Mouse (Mus musculus) limb, embryonic 15.5 days (tissue): ENCODE results near the gene Gapdh. TPM values are rescaled to one million over a fixed set of nuclear protein-coding genes. Genes with fewer than 3 reads are reported as not detected.

Source experiments
- ATAC-seq: fragments of 200-750 bp; cut with Nextera tagmentation; 2 replicates; pipeline ENCODE4 v1.8.0; 2017; ENCODE audit warnings: low read depth, moderate TSS enrichment; ENCODE audit not compliant: insufficient number of reproducible peaks, low FRiP score, low TSS enrichment
- H3K27ac ChIP-seq: fragments of 300-500 bp; sonication (generic); 2 replicates; pipeline ENCODE4 v1.5.1; 2015; ENCODE audit warnings: moderate library complexity, mild to moderate bottlenecking, inconsistent platforms
- H3K27me3 ChIP-seq: fragments of 300-500 bp; sonication (generic); 2 replicates; pipeline ENCODE4 v1.6.1; 2015; ENCODE audit warnings: inconsistent platforms
- H3K36me3 ChIP-seq: fragments of 300-500 bp; sonication (generic); 2 replicates; pipeline ENCODE4 v1.6.1; 2015; ENCODE audit warnings: inconsistent platforms
- H3K4me1 ChIP-seq: fragments of 300-500 bp; sonication (generic); 2 replicates; pipeline ENCODE4 v1.6.1; 2015; ENCODE audit warnings: inconsistent platforms
- H3K4me2 ChIP-seq: fragments of 300-500 bp; sonication (generic); 2 replicates; pipeline ENCODE4 v1.6.1; 2015; ENCODE audit warnings: mild to moderate bottlenecking, inconsistent platforms
- H3K4me3 ChIP-seq: fragments of 300-500 bp; sonication (generic); 2 replicates; pipeline ENCODE4 v1.5.1; 2015; ENCODE audit warnings: mild to moderate bottlenecking, inconsistent platforms
- H3K9ac ChIP-seq: fragments of 300-500 bp; sonication (generic); 2 replicates; pipeline ENCODE4 v1.6.1; 2015; ENCODE audit warnings: inconsistent platforms
- H3K9me3 ChIP-seq: fragments of 300-500 bp; sonication (generic); 2 replicates; pipeline ENCODE4 v1.6.1; 2016; ENCODE audit warnings: inconsistent platforms
- WGBS: fragments of 180-500 bp; shearing (Covaris S2); methylation state at CpG from one replicate; pipeline ENCODE4 v1.1.7; 2015; 5-methylcytosine and 5-hydroxymethylcytosine counted together
- polyA plus RNA-seq: library from polyadenylated mRNA; unstranded; fragments of >200 nt; fragmentation: Nextera tagmentation; extraction: Ambion mirVana; gene quantifications from 2 replicates; pipeline ENCODE4 v1.2.1, GENCODE M21; 2015

The Gapdh gene
- polyA plus RNA-seq, 1 experiment from 2014 or later, result 1,547 TPM

DNA sequence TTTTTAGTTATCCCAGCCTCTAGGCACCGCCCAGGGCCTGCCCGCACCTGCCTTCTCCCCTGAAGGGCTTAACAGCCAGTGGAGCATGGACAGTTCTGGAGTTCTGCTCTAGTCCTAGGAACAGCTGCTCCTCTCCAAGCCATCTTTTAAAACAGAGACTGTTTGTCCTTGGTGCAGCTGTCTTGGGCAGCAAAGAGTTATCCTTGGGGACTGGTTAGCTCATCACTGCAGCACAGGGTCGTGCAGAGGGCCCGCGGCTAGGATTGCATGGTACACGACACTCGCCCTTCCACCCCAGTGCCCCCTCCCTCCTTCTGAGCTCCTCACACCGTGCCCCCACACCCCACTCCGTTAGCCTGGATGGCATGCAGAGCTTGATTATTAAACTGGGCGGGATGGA, 18.9 kb downstream of the Gapdh start:
- H3K9ac ChIP-seq, result no peak overlapping the region
- WGBS, result 68% methylated on average over 10 of the region's 10 CpGs
- ATAC-seq, result peak; percentile 42; the same call in 1 of the 2 replicates

DNA sequence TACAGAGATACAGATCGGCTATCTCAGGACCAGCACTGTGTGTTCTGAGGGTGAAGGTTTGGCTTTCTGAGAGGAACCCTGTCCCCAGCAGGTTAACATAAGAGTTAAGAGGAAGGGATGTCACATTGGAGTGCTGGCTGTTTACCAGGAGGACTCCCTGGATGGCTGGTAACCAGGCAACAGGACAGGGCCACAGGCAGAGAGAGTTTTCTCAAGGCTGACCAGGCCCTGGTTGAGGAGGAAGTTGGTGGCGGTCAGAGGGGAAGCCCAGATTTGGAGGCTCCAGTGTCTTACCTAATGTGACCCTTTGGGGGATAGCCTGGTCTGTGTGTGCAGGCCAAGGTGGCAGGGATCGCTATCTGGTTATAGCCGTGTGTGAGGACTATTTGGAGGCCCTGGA, 19.5 kb downstream of the Gapdh start:
- Histone ChIP-seq H3K4me2 (peak overlapping the region; percentile 87), H3K4me1 (peaks cover 48% of the 10 kb centered on the region), H3K36me3 (peaks cover 41% of the 10 kb centered on the region), H3K9ac (no peak overlapping the region), H3K27ac (peak overlapping the region; percentile 79), H3K27me3 (no peaks in the 10 kb centered on the region), H3K4me3 (peak overlapping the region; percentile 70), H3K9me3 (no peaks in the 10 kb centered on the region)
- ATAC-seq, result no peak
- 75% methylated on average over 4 of the region's 4 CpGs for WGBS

More for the DNA sequence above, 18.9 kb downstream of the Gapdh start:
- peak overlapping the region; percentile 87; the same call in 1 of the 2 replicates for H3K4me2 ChIP-seq
- no peaks in the 10 kb centered on the region for H3K9me3 ChIP-seq
- peak overlapping the region; percentile 79 for H3K27ac ChIP-seq
- peaks cover 40% of the 10 kb centered on the region for H3K36me3 ChIP-seq
- H3K4me1 ChIP-seq, result peaks cover 48% of the 10 kb centered on the region
- H3K27me3 ChIP-seq, result no peaks in the 10 kb centered on the region
- peak overlapping the region; percentile 70 for H3K4me3 ChIP-seq

DNA sequence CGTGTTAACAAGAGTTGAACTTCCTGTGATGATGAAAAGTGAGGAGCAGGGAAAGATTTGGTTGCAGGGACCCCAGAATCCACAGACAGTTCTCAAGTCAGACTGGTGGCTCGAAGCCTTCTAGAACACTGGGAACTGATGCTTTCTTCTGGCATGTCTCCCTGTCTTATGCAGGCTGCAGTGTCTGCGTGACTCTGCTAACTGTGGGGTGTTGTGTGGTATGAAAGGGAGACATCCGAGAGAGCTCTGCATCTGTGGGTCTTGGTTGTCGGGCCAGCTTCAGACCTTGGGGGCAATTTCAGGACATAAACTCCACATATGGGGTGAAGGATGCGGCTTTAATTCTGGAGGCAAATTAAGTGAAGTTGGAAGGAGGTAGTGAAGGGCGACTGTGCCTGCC, 20.1 kb downstream of the Gapdh start:
- ATAC-seq, result no peak
- 31% methylated on average over 7 of the region's 7 CpGs for WGBS
- peak overlapping the region; percentile 91 for H3K27ac ChIP-seq
- H3K4me3 ChIP-seq, result peak overlapping the region; percentile 70
- H3K4me2 ChIP-seq, result peak overlapping the region; percentile 87
- peaks cover 42% of the 10 kb centered on the region for H3K36me3 ChIP-seq
- H3K9me3 ChIP-seq, result no peaks in the 10 kb centered on the region
- peak overlapping the region; percentile 69; the same call in 1 of the 2 replicates for H3K9ac ChIP-seq
- H3K27me3 ChIP-seq, result no peaks in the 10 kb centered on the region
- peaks cover 48% of the 10 kb centered on the region for H3K4me1 ChIP-seq

DNA sequence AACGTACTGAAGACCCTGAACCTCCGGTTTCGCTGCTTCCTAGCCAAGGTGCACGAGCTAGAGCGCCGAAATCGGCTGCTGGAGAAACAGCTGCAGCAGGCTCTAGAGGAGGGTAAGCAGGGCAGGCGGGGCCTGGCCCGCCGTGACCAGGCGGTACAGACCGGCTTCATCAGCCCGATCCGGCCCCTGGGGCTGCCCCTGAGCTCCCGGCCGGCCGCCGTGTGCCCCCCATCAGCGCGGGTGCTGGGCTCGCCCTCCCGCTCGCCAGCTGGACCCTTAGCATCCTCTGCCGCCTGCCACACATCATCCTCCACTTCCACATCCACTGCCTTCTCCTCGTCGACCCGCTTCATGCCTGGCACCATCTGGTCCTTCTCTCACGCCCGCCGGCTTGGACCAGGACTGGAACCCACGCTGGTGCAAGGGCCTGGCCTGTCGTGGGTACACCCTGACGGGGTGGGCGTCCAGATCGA, 20.8 kb downstream of the Gapdh start:
- ATAC-seq, result no peak
- 2% methylated on average over 33 of the region's 35 CpGs for WGBS
- Histone ChIP-seq H3K4me3 (peak overlapping the region; percentile 70), H3K9me3 (no peaks in the 10 kb centered on the region), H3K27ac (peak overlapping the region; percentile 91), H3K4me1 (peaks cover 48% of the 10 kb centered on the region), H3K36me3 (peaks cover 45% of the 10 kb centered on the region), H3K4me2 (peak overlapping the region; percentile 87), H3K27me3 (no peaks in the 10 kb centered on the region), H3K9ac (peak overlapping the region; percentile 69)

DNA sequence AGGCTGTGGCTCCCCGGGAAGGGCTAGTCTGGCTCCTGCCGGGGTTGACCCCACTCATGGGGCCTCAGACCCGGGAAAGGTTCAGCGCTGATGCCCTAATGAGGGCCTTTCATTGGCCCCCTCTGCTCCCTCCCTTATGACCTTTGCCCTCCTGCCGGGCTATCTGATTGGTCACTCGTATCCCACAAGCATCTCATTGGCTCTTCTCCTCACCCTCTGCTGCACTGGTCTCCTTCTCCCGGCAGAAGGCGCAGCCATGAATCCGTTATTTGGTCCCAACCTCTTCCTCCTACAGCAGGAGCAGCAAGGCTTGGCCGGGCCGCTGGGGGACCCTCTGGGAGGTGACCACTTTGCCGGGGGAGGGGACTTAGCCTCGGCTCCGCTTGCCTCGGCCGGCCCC, 21.3 kb downstream of the Gapdh start, which contains the start of gene Iffo1:
Gene Iffo1 (plus strand): TSS at position 241 of the 400 bp plus-strand sequence.
- Histone ChIP-seq H3K27me3 (no peaks in the 10 kb centered on the region), H3K9ac (peak within 1 kb of the TSS; percentile 69), H3K27ac (peak within 1 kb of the TSS; percentile 91), H3K4me2 (peak within 1 kb of the TSS; percentile 87), H3K9me3 (no peaks in the 10 kb centered on the region), H3K36me3 (peaks cover 51% of the 10 kb centered on the region), H3K4me1 (peaks cover 48% of the 10 kb centered on the region), H3K4me3 (peak within 1 kb of the TSS; percentile 70)
- WGBS, result 2% methylated on average over 16 of the region's 16 CpGs
- ATAC-seq, result peak; percentile 81

DNA sequence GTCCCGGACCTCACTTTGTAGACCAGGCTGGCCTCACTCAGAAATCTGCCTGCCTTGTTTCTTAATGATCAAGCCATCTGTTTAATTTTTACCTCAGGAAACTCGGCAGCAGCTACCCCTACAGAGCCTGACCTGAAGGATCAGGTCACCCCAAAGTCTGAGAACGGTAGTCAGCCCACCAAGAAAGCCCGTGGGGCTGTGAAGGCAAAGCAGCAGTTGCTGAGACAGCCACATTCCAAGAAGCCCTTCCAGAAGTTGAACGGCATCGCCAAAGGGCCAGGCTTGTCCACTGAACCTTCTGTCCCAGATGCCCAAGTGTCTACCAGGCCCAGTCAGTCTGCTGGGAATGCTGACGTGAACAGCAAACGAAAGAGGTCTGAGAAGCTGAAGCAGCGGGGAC, 22.4 kb downstream of the Gapdh start:
- Histone ChIP-seq H3K27ac (no peak overlapping the region), H3K27me3 (no peaks in the 10 kb centered on the region), H3K4me1 (peaks cover 40% of the 10 kb centered on the region), H3K36me3 (peaks cover 62% of the 10 kb centered on the region), H3K9ac (no peak overlapping the region), H3K4me2 (no peak overlapping the region), H3K4me3 (no peak overlapping the region), H3K9me3 (no peaks in the 10 kb centered on the region)
- ATAC-seq, result no peak
- 83% methylated on average over 9 of the region's 9 CpGs for WGBS

DNA sequence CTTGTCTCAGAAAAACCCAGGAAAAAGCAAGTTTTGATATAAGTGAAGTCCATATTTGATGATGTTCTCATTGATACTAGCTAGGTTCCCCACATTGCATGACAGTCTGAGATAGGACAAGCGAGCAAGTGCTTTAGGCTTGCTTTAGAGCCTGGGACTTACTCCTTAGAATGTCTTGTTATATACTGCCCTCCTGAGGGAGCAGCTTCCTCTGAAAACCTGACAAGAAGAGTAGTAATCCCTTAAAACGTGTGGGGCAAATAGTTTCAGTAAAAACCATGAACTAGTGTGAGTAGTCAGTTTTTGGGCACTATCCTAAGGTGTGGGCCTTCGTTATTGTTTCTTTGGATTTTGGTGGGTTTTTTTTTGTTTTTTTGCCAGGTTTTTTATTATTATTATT, 23.1 kb downstream of the Gapdh start:
- Histone ChIP-seq H3K27ac (no peak overlapping the region), H3K27me3 (no peaks in the 10 kb centered on the region), H3K9ac (no peak overlapping the region), H3K36me3 (peaks cover 65% of the 10 kb centered on the region), H3K4me3 (no peak overlapping the region), H3K4me2 (no peak overlapping the region), H3K4me1 (peaks cover 32% of the 10 kb centered on the region), H3K9me3 (no peaks in the 10 kb centered on the region)
- ATAC-seq, result no peak
- WGBS, result 74% methylated on average over 3 of the region's 3 CpGs

DNA sequence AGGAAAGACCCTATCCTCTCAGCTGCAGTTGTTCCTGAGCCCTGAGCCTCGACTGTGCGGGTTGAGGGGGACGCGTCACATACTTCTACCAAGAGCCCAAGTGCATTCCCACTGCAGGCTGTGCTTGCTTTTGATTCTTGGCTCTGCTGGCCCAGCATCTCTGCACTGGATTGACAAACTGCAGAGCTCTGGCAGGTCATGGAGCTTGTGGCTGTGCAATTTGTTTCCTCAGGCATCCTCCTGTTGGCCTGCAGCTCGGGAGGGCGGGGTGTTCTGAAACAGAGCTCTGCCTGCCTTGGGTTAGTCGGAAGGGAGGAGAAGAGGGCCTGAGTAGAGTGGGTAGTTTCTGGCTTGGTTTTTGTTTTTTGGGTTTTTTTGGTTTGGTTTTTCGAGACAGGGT, 23.8 kb downstream of the Gapdh start:
- H3K27ac ChIP-seq, result no peak overlapping the region
- peaks cover 26% of the 10 kb centered on the region for H3K4me1 ChIP-seq
- peaks cover 71% of the 10 kb centered on the region for H3K36me3 ChIP-seq
- H3K4me2 ChIP-seq, result no peak overlapping the region
- H3K4me3 ChIP-seq, result no peak overlapping the region
- no peak for ATAC-seq
- H3K9me3 ChIP-seq, result no peaks in the 10 kb centered on the region
- no peak overlapping the region for H3K9ac ChIP-seq
- WGBS, result 87% methylated on average over 8 of the region's 8 CpGs
- no peaks in the 10 kb centered on the region for H3K27me3 ChIP-seq

DNA sequence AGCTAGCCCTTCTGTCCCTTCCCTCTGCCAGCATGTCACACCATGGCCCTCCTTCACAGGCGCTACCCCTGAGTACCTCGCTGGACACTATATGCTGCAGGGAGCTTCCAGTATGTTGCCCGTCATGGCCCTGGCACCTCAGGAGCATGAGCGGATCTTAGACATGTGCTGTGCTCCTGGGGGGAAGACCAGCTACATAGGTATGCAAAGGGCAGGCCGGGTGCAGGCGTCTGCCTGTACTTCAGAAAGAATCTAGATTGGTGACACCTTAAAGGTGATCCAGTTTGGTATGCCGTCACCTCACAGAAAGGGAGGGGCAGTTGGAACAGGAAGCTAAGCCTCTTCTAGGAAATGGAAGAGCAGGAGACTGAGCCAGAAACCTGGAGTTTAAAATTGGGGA, 26.5 kb downstream of the Gapdh start:
- H3K4me2 ChIP-seq, result no peak overlapping the region
- H3K27me3 ChIP-seq, result no peaks in the 10 kb centered on the region
- H3K36me3 ChIP-seq, result peaks cover 95% of the 10 kb centered on the region
- no peak for ATAC-seq
- WGBS, result 89% methylated on average over 7 of the region's 7 CpGs
- H3K27ac ChIP-seq, result no peak overlapping the region
- H3K9me3 ChIP-seq, result no peaks in the 10 kb centered on the region
- H3K4me3 ChIP-seq, result no peak overlapping the region
- H3K9ac ChIP-seq, result no peak overlapping the region
- H3K4me1 ChIP-seq, result peaks cover 3% of the 10 kb centered on the region

DNA sequence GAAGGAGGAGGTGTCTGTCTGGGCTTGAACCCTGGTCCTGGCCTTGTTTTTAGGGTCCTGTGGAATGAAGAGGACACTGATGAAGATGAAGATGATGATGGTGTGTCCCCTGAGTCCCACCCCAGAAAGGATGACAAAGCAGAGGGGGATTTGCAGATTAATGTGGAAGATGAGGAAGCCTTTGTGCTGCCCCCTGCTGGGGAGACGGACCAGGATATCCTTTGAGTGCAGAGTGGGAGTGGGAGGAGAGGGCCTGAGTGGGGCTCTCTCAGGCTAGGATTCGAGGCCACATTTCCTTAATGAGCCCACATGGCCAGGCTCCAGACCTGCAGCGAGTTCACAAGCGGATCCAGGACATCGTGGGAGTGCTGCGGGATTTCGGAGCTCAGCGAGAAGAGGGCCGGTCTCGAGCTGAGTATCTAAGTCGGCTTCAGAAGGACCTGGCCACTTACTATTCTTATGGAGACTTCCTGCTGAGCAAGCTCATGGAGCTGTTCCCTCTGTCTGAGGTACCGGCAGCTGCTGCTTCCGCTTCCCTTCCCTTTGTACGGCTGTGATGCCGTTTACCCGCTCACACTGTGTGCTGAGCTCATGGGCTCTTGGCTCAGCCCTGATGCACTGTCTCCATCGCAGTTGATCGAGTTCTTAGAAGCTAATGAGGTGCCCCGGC, 29.1 kb downstream of the Gapdh start:
- H3K27ac ChIP-seq, result no peak overlapping the region
- H3K9ac ChIP-seq, result no peak overlapping the region
- H3K9me3 ChIP-seq, result no peaks in the 10 kb centered on the region
- H3K4me2 ChIP-seq, result no peak overlapping the region
- peaks cover 87% of the 10 kb centered on the region for H3K36me3 ChIP-seq
- no peak for ATAC-seq
- no peak overlapping the region for H3K4me3 ChIP-seq
- WGBS, result 91% methylated on average over 19 of the region's 19 CpGs
- no peaks in the 10 kb centered on the region for H3K27me3 ChIP-seq
- H3K4me1 ChIP-seq, result peaks cover 5% of the 10 kb centered on the region; the same call in 1 of the 2 replicates

DNA sequence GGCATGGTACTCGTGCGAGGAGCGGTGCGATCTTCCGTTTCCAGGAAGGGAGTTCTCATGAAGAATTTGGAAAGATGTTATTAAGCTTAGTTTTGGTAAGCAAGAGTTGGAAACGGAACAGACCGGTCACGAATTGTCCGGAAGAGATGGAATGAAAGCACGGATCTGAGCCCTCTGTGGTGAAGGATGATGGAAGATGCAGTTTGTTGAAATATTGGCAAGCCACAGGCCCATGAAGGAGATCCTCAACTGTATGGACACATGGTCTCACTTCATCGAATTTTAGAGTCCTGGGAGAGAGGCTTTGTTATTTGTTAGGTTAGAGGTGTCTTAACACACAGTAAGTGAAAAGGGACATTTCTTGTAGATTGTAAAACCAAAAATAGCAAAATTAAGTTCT, 33.8 kb downstream of the Gapdh start:
- peak overlapping the region; percentile 91 for H3K4me3 ChIP-seq
- H3K4me1 ChIP-seq, result peaks cover 9% of the 10 kb centered on the region; the same call in 1 of the 2 replicates
- WGBS, result 10% methylated on average over 11 of the region's 11 CpGs
- no peaks in the 10 kb centered on the region for H3K27me3 ChIP-seq
- ATAC-seq, result no peak
- H3K36me3 ChIP-seq, result peaks cover 71% of the 10 kb centered on the region
- peak overlapping the region; percentile 74 for H3K9ac ChIP-seq
- H3K27ac ChIP-seq, result 0 out of 2 replicates have a peak overlapping the region, but pooled peaks have one; percentile 89
- H3K4me2 ChIP-seq, result peak overlapping the region; percentile 65
- H3K9me3 ChIP-seq, result no peaks in the 10 kb centered on the region

DNA sequence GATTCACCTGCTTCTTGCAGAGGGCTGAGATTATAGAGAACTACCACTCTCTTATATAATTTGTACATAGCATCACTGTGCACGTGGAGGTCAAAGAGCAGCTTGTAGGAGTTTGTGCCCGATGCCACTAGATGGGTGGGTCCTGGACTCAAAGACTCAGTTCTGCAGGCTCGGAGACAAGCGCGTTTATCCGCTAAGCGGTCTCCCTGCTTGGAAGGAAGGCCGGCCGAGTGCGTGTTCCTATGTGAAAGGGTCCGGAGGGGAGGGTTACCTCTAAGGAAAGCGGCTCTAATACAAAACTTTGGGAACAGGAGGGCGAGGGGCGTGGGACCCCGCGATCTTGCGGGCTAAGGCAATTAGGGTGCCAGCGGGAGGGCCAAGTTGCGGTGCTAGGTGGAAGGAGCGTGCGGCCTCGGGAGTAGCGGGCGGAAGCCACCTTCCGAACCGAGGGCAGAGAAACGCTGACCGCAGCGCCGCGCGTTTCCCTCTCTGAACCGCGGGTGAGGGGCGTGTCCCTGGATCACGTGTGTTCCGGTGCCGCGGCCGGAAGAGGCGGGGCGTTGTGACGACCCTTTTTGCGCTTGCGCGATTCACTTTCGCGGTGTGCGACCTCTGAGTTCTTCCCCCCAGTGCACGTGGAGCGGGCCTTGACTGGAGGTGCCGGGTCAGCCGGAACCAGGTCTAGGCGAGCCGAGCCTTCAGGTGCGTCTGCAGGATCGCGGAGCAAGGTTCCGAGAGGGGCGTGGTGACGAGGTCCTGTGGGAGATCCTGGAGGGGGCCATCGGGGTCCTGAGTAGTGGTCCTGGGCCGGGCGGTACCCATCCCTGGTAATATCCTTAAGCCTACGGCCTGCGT, 34.7 kb downstream of the Gapdh start, which contains the start of gene Nop2:
Gene Nop2 (plus strand): TSS at position 608 of the 855 bp plus-strand sequence.
- peak within 1 kb of the TSS; percentile 89 for H3K27ac ChIP-seq
- peak within 1 kb of the TSS; percentile 74 for H3K9ac ChIP-seq
- H3K27me3 ChIP-seq, result no peaks in the 10 kb centered on the region
- peak; percentile 88 for ATAC-seq
- peaks cover 9% of the 10 kb centered on the region; the same call in 1 of the 2 replicates for H3K4me1 ChIP-seq
- peak within 1 kb of the TSS; percentile 65 for H3K4me2 ChIP-seq
- no peaks in the 10 kb centered on the region for H3K9me3 ChIP-seq
- under 1% methylated on average over 66 of the region's 66 CpGs for WGBS
- H3K4me3 ChIP-seq, result peak within 1 kb of the TSS; percentile 91
- peaks cover 72% of the 10 kb centered on the region for H3K36me3 ChIP-seq
